16 mouse cellular contexts compared by ENCODE assay signal in the genomic region with DNA sequence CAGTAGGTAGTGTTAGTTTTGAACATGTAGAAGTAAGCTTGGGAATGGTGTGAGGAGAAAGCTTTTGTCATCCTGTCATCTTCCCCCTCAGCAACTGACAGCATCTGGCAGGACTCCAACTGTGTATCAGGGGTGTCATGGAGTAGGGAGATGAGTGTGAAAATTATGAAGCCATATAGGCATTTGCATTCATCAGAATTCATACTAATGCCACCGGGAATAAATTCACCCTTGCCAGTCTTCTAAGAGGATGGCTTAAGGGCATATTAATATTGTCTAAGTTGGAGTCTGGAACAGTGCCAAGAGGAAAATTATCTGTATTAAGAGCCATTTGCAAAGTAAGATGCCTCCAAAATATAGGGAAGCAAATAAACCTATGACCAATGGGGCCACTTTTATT.
"Had no signal": no experiment of that assay in that cellular context is flagged by ENCODE, and none has a peak within 500 bp of the region (broad histone marks: within the 10 kb centered on the region; RNA-seq: fewer than 3 reads in every experiment).

No protein-coding gene starts in this region.

- ATAC-seq: liver, postnatal 0 days; midbrain, embryonic 13.5 days; midbrain, embryonic 15.5 days had no signal

- H3K9ac ChIP-seq: liver, postnatal 0 days; midbrain, embryonic 13.5 days; midbrain, embryonic 15.5 days; neural tube, embryonic 12.5 days; stomach, embryonic 15.5 days had no signal

- H3K4me2 ChIP-seq: midbrain, embryonic 11.5 days; midbrain, embryonic 13.5 days; midbrain, embryonic 15.5 days; neural tube, embryonic 12.5 days; stomach, embryonic 15.5 days had no signal

- H3K9me3 ChIP-seq: megakaryocyte, embryonic 14.5 days; midbrain, embryonic 13.5 days; midbrain, embryonic 15.5 days; neural tube, embryonic 12.5 days; stomach, embryonic 15.5 days had no signal

- H3K27me3 ChIP-seq: megakaryocyte, embryonic 14.5 days; midbrain, embryonic 13.5 days; midbrain, embryonic 15.5 days; neural tube, embryonic 12.5 days; stomach, embryonic 15.5 days had no signal

- H3K4me1 ChIP-seq: megakaryocyte, embryonic 14.5 days; midbrain, embryonic 13.5 days; midbrain, embryonic 15.5 days; neural tube, embryonic 12.5 days; stomach, embryonic 15.5 days had no signal

- DNase-seq: liver, postnatal 0 days; lung, adult 2 months; lung, postnatal 14 days; lung, postnatal 36 days; right cerebral cortex, postnatal 14 days; thymus, adult 2 months; thymus, postnatal 25 days; thymus, postnatal 4 days had no signal

- H3K27ac ChIP-seq: macrophage; midbrain, embryonic 13.5 days; midbrain, embryonic 15.5 days; neural tube, embryonic 12.5 days; stomach, embryonic 15.5 days; stomach, postnatal 0 days had no signal

- H3K4me3 ChIP-seq: megakaryocyte, embryonic 14.5 days; midbrain, embryonic 13.5 days; midbrain, embryonic 15.5 days; neural tube, embryonic 12.5 days; stomach, embryonic 15.5 days had no signal

- H3K36me3 ChIP-seq: midbrain, embryonic 13.5 days; midbrain, embryonic 15.5 days; neural tube, embryonic 12.5 days; stomach, embryonic 15.5 days had no signal
